8 mouse cellular contexts compared by ENCODE assay signal in the genomic region with DNA sequence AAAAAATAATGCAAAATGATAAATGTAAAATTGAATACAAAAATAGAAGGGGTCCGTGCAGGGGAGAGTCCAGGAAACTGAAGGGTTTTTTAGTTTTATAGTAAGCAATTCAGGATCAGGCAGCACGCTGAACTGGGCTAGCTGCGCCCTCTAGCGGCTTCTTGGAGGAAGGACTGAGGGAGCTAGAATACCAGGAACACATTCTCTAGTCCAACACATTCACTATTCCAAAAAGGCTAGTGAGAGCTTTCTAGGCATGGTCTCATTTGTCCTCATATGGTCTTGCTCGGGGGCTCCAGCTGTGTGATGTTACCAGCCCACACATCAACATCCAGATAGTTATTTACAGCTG. TPM values are rescaled to one million over a fixed set of nuclear protein-coding genes. Genes with fewer than 3 reads are reported as not detected.
A peak's percentile ranks its signal among the peaks of the same experiment; 100 is the strongest.
DNase-seq lines count a peak whose midpoint lies in the region; ATAC-seq and TF ChIP-seq lines count a peak whose summit lies in the region.
"Had no signal": no experiment of that assay in that cellular context is flagged by ENCODE, and none has a peak within 500 bp of the region (broad histone marks: within the 10 kb centered on the region; RNA-seq: fewer than 3 reads in every experiment).

No protein-coding gene starts in this region.

- H3K4me2 ChIP-seq in CH12.LX (ENCODE audit: insufficient read depth, low read depth, poor library complexity, severe bottlenecking) = peak overlapping the region; percentile 94
- H3K4me2 ChIP-seq: liver, embryonic 15.5 days had no signal

- peak; percentile 82 to 84 for ATAC-seq in hematopoietic stem cell, adult 5-6 weeks (replicated peaks in 1 of 2; ENCODE audit: insufficient read depth in 1 of 2, low FRiP score in 2 of 2, low TSS enrichment in 1 of 2, low read depth in 1 of 2, poor library complexity in 2 of 2, severe bottlenecking in 2 of 2)

- peaks cover 4% of the 10 kb centered on the region for H3K27me3 ChIP-seq in CH12.LX (replicated peaks)
- H3K27me3 ChIP-seq: liver, embryonic 15.5 days had no signal

- TF ChIP-seq EP300 in CH12.LX (IDR thresholded peaks at IDR 0.05; ENCODE audit: low read length) = no peak

- peak; percentile 63 for TF ChIP-seq RAD21 in CH12.LX (IDR thresholded peaks at IDR 0.05; ENCODE audit: low read depth, low read length)

- H3K27ac ChIP-seq in CH12.LX (ENCODE audit: insufficient read depth, low read depth) = peak overlapping the region; percentile 84
- H3K27ac ChIP-seq in cortical plate, adult 2 months (ENCODE audit: insufficient read depth, low read length) = no peak overlapping the region
- H3K27ac ChIP-seq: liver, embryonic 15.5 days had no signal

- in situ Hi-C loops in CH12.LX (cut with MboI; ENCODE audit: low pct_ligation_motif_present, low pct_unique_long_range_greater_than_20kb, low sequenced_read_pairs) = no loop called here

- peak; percentile 81 to 91 for TF ChIP-seq CTCF in CH12.LX (conservative IDR thresholded peaks at IDR 0.05 in 1 of 2, IDR thresholded peaks at IDR 0.05 in 1 of 2; ENCODE audit: low read depth in 2 of 2, low read length in 2 of 2)
- TF ChIP-seq CTCF in cortical plate, adult 2 months (IDR thresholded peaks at IDR 0.05; ENCODE audit: extremely low read depth, insufficient read depth, low read length) = peak; percentile 77

- peaks cover 0 to 3% of the 10 kb centered on the region in 2 experiments; a peak in 1 of 4 replicates for H3K4me1 ChIP-seq in CH12.LX (ENCODE audit: control insufficient read depth in 1 of 2, insufficient read depth in 2 of 2)
- H3K4me1 ChIP-seq in cortical plate, adult 2 months (ENCODE audit: control insufficient read depth, insufficient read depth, low read length) = no peaks in the 10 kb centered on the region
- H3K4me1 ChIP-seq: liver, embryonic 15.5 days had no signal

- no peak for TF ChIP-seq POLR2A in CH12.LX (IDR thresholded peaks at IDR 0.05; ENCODE audit: low read depth, low read length)
- no peak for TF ChIP-seq POLR2A in cortical plate, adult 2 months (IDR thresholded peaks at IDR 0.05; ENCODE audit: extremely low read depth, insufficient read depth, low read length)

- dilution Hi-C loops in CH12.LX (cut with MboI; ENCODE audit: extremely low pct_ligation_motif_present, extremely low pct_unique_long_range_greater_than_20kb, low sequenced_read_pairs) = no loop called here

- no peaks in the 10 kb centered on the region for H3K9me3 ChIP-seq in CH12.LX (replicated peaks; ENCODE audit: low read length)
- H3K9me3 ChIP-seq: liver, embryonic 15.5 days had no signal

- H3K9ac ChIP-seq in CH12.LX (ENCODE audit: insufficient read depth, low read depth) = peak overlapping the region; percentile 53
- H3K9ac ChIP-seq: liver, embryonic 15.5 days had no signal

- DNase-seq in CH12.LX (ENCODE audit: extremely low read depth) = peak; percentile 57
- DNase-seq in T-cell, adult 2 months (ENCODE audit: low spot score) = peak; percentile 28
- peak; percentile 30 to 74 for DNase-seq in layer of hippocampus, postnatal 25 days (ENCODE audit: extremely low spot score in 1 of 2, low spot score in 1 of 2)
- peak; percentile 51 to 68 for DNase-seq in lung, postnatal 4 days
- DNase-seq in right cerebral cortex, postnatal 25 days = peak; percentile 46

- no peaks in the 10 kb centered on the region for H3K36me3 ChIP-seq in CH12.LX (replicated peaks in 1 of 2; ENCODE audit: control insufficient read depth in 1 of 2, insufficient read depth in 1 of 2, low read length in 1 of 2)
- H3K36me3 ChIP-seq: liver, embryonic 15.5 days had no signal

- no peaks in the 10 kb centered on the region for H3K79me2 ChIP-seq in CH12.LX (replicated peaks; ENCODE audit: control insufficient read depth, extremely low read depth, insufficient read depth, poor library complexity, severe bottlenecking)

- H3K4me3 ChIP-seq in CH12.LX (replicated peaks in 1 of 3; ENCODE audit: low read depth in 2 of 3, low read length in 2 of 3, poor library complexity in 1 of 3) = peak overlapping the region in 2 of 3 experiments; percentile 17 to 21
- H3K4me3 ChIP-seq in cortical plate, adult 2 months (ENCODE audit: insufficient read depth, low read length) = no peak overlapping the region
- H3K4me3 ChIP-seq: liver, embryonic 15.5 days had no signal

TF ChIP-seq in CH12.LX, 34 proteins besides CTCF, POLR2A, EP300 and RAD21:
- TF ChIP-seq NRF1 (IDR thresholded peaks at IDR 0.05; ENCODE audit: low read depth, low read length) (no peak), SMC3 (IDR thresholded peaks at IDR 0.05; ENCODE audit: low read depth, low read length) (peak; percentile 35; the same call in 1 of the 2 replicates)

RNA-seq across cellular contexts. Expression of a gene that starts 12.5 kb away (rescaled TPM):
- total RNA-seq in CH12.LX (2012; rRNA removed) (24.5 and 29.1 TPM in 2 replicates), CH12.LX (2014; rRNA removed) (33.2 and 33.4 TPM in 2 replicates)
- 23.3 and 23.6 TPM in 2 replicates for polyA plus RNA-seq in CH12.LX (2012; ENCODE audit: insufficient read length, low read depth)
- 28.5 and 30.9 TPM in 2 replicates for polyA plus RNA-seq in cortical plate, adult 2 months (2012; rRNA removed)
- 72.4 and 88.5 TPM in 2 replicates for total RNA-seq in hematopoietic stem cell, adult 5-6 weeks (2017)
- 10 to 100 TPM; 23.7 to 25.7 TPM for total RNA-seq in layer of hippocampus, postnatal 25 days (2021)

RNA-seq across cellular contexts. Expression of a gene that starts 52.8 kb away (rescaled TPM):
- total RNA-seq in CH12.LX (2012; rRNA removed) = 15.6 and 18.4 TPM in 2 replicates
- 11.6 and 13.4 TPM in 2 replicates for total RNA-seq in CH12.LX (2014; rRNA removed)
- 25.3 and 32.8 TPM in 2 replicates for polyA plus RNA-seq in CH12.LX (2012; ENCODE audit: insufficient read length, low read depth)
- polyA plus RNA-seq in cortical plate, adult 2 months (2012; rRNA removed) = 42.5 and 48.2 TPM in 2 replicates
- total RNA-seq in hematopoietic stem cell, adult 5-6 weeks (2017) = 8.2 and 23.8 TPM in 2 replicates
- total RNA-seq in layer of hippocampus, postnatal 25 days (2021) = 10 to 100 TPM; 37.3 to 38.7 TPM
